Mouse (Mus musculus): ENCODE data around the gene Slc9a3r2. TPM values are rescaled to one million over a fixed set of nuclear protein-coding genes. Genes with fewer than 3 reads are reported as not detected.

Gene Slc9a3r2
- polyA plus RNA-seq, 1 experiment = 0.04 TPM

DNA sequence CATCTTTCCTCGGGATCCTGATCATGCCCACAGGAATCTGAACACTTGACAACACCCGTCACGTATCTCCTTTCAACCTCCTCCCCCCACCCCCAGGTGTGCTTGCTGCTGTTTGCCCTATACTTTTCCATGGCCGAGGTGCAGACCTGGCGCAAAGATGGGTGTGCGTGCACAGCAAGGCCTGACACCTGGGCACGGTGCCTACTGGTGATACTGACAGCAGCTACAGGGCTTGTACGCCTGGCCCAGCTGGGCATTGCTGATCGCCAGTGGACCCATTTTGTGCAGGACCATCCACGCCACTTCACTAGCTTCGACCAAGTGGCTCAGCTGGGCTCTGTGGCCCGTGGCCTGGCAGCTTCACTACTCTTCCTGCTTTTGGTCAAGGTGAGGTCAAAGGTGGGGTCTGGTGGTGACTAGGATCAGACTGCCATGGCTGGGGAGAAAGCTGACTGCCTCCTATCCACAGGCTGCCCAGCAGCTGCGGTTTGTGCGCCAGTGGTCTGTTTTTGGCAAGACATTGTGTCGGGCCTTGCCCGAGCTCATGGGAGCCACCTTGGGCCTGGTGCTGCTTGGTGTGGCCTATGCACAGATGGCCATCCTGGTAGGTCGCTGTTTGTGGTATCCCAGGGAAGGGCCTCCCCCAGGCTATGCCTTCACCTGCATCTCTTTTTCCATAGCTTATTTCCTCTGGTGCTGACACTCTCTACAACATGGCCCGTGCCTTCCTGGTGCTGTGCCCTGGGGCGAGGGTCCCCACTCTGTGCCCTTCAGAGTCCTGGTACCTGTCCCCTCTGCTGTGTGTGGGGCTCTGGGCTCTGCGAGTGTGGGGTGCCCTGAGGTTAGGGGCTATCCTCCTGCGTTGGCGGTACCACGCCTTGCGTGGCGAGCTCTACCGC is 55.9 kb downstream of the Slc9a3r2 start:
- Histone ChIP-seq H3K4me1 (ENCODE audit: control insufficient read depth) (no peaks in the 10 kb centered on the region), H3K36me3 (ENCODE audit: control insufficient read depth) (peaks cover 81% of the 10 kb centered on the region), H3K27me3 (ENCODE audit: control insufficient read depth) (no peaks in the 10 kb centered on the region), H3K4me3 (replicated peaks) (no peak overlapping the region), H3K9me3 (ENCODE audit: control insufficient read depth, low read length) (no peaks in the 10 kb centered on the region)
- TF ChIP-seq GATA1 (IDR thresholded peaks at IDR 0.05; ENCODE audit: low read length) = no peak
- TF ChIP-seq TAL1 (IDR thresholded peaks at IDR 0.05; ENCODE audit: low read length) = no peak

DNA sequence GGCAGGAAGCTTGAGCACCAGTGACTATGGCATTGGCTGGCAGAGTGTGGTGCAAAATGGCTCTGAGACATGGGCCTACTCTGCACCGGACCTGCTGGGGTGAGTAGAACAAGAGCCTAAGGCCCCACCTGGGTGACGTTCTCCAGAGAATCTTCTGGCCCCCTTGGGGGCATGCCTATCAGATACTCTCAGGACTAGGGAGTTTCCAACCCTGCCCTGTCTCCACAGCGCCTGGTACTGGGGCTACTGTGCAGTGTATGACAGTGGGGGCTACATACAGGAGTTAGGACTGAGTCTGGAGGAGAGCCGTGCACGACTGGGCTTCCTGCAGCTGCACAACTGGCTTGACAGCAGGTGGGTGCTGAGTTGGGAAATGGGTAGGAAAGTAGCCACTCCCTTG is 56.9 kb downstream of the Slc9a3r2 start:
- H3K36me3 ChIP-seq (ENCODE audit: control insufficient read depth) = peaks cover 71% of the 10 kb centered on the region

DNA sequence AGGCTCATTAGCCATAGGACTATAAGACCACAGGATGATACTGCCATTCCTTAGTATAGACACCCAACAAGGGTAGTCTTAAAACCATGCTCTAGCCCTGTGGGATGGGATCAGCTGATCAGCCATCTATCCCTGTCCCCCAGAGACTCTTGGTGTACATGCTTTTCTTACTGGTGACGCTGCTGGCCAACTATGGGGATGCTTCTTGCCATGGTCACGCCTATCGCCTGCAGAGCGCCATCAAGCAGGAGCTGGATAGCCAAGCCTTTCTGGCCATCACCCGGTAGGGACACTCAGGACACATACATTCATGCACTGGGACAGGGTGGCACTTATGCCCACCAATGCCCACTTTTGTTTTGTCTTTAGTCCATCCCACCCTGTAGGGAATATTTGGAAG is 58.4 kb downstream of the Slc9a3r2 start:
- H3K4me1 ChIP-seq (ENCODE audit: control insufficient read depth) = no peaks in the 10 kb centered on the region
- H3K27me3 ChIP-seq (ENCODE audit: control insufficient read depth) = no peaks in the 10 kb centered on the region
- H3K36me3 ChIP-seq (ENCODE audit: control insufficient read depth) = peaks cover 67% of the 10 kb centered on the region
- no peaks in the 10 kb centered on the region for H3K9me3 ChIP-seq (ENCODE audit: control insufficient read depth, low read length)
- no peak overlapping the region for H3K4me3 ChIP-seq (replicated peaks)
- no peak for TF ChIP-seq TAL1 (IDR thresholded peaks at IDR 0.05; ENCODE audit: low read length)
- no peak for TF ChIP-seq GATA1 (IDR thresholded peaks at IDR 0.05; ENCODE audit: low read length)

More for the DNA sequence above, 56.9 kb downstream of the Slc9a3r2 start:
- no peaks in the 10 kb centered on the region for H3K27me3 ChIP-seq (ENCODE audit: control insufficient read depth)
- H3K9me3 ChIP-seq (ENCODE audit: control insufficient read depth, low read length) = no peaks in the 10 kb centered on the region
- TF ChIP-seq TAL1 (IDR thresholded peaks at IDR 0.05; ENCODE audit: low read length) = no peak
- no peak for TF ChIP-seq GATA1 (IDR thresholded peaks at IDR 0.05; ENCODE audit: low read length)
- no peaks in the 10 kb centered on the region for H3K4me1 ChIP-seq (ENCODE audit: control insufficient read depth)
- H3K4me3 ChIP-seq (replicated peaks) = no peak overlapping the region

DNA sequence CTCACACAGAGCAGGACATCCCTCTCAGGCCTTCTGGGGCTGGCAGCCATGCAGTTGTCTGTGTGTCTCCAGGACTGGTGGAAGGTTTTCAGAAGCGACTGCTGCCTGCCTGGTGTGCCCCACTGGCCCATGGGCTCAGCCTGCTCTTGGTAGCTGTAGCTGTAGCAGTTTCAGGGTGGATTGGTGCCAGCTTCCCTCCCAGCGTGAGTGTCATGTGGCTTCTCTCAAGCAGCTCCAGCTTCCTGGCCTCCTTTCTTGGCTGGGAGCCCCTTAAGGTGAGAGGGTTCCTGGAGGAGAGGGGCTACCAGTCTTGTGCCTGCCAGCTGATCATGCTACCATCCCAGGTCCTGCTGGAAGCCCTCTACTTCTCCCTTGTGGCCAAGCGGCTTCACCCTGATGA is 59.2 kb downstream of the Slc9a3r2 start:
- Histone ChIP-seq H3K36me3 (ENCODE audit: control insufficient read depth) (peaks cover 63% of the 10 kb centered on the region), H3K27me3 (ENCODE audit: control insufficient read depth) (no peaks in the 10 kb centered on the region), H3K4me1 (ENCODE audit: control insufficient read depth) (no peaks in the 10 kb centered on the region), H3K4me3 (replicated peaks) (no peak overlapping the region), H3K9me3 (ENCODE audit: control insufficient read depth, low read length) (no peaks in the 10 kb centered on the region)
- no peak for TF ChIP-seq GATA1 (IDR thresholded peaks at IDR 0.05; ENCODE audit: low read length)
- TF ChIP-seq TAL1 (IDR thresholded peaks at IDR 0.05; ENCODE audit: low read length) = no peak

Other genes starting within 250 kb of the Slc9a3r2 start
- gene Rnps1, start 235.8 kb downstream of the Slc9a3r2 start, polyA plus RNA-seq (2012) = 18.1 and 24.0 TPM in 2 replicates
- 9.3 and 10.6 TPM in 2 replicates for gene Eci1, start 223.7 kb downstream of the Slc9a3r2 start, polyA plus RNA-seq (2012)
- gene Dnase1l2, start 207.2 kb downstream of the Slc9a3r2 start, polyA plus RNA-seq (2012) = 0.15 TPM in 1 of 2 replicates, not detected in the other
- gene E4f1, start 180.0 kb downstream of the Slc9a3r2 start, polyA plus RNA-seq (2012) = 6.2 and 7.3 TPM in 2 replicates
- 13.0 and 15.1 TPM in 2 replicates for gene Pgp, start 179.9 kb downstream of the Slc9a3r2 start, polyA plus RNA-seq (2012)
- gene Bricd5, start 176.4 kb downstream of the Slc9a3r2 start, polyA plus RNA-seq (2012) = not detected in 2 replicates
- 1.4 and 1.7 TPM in 2 replicates for gene Mlst8, start 171.2 kb downstream of the Slc9a3r2 start, polyA plus RNA-seq (2012)
- gene Caskin1, start 161.7 kb downstream of the Slc9a3r2 start, polyA plus RNA-seq (2012) = not detected in 2 replicates
- gene Traf7, start 122.4 kb downstream of the Slc9a3r2 start, polyA plus RNA-seq (2012) = 11.3 and 12.7 TPM in 2 replicates
- gene Rab26, start 116.1 kb downstream of the Slc9a3r2 start, polyA plus RNA-seq (2012) = 0.09 TPM in 1 of 2 replicates, not detected in the other
- gene Pkd1, start 100.5 kb downstream of the Slc9a3r2 start, polyA plus RNA-seq (2012) = 0.14 and 0.21 TPM in 2 replicates
- gene Tsc2, start 17.7 kb downstream of the Slc9a3r2 start, polyA plus RNA-seq (2012) = 4.0 and 5.2 TPM in 2 replicates
- gene Nthl1, start 17.6 kb downstream of the Slc9a3r2 start, polyA plus RNA-seq (2012) = 0.04 and 0.23 TPM in 2 replicates
- not detected in 2 replicates for gene Npw, start 8.1 kb upstream of the Slc9a3r2 start, polyA plus RNA-seq (2012)
- 7.3 and 7.6 TPM in 2 replicates for gene Zfp598, start 19.4 kb upstream of the Slc9a3r2 start, polyA plus RNA-seq (2012)
- not detected in 2 replicates for gene Syngr3, start 39.6 kb upstream of the Slc9a3r2 start, polyA plus RNA-seq (2012)
- gene Gfer, start 45.8 kb upstream of the Slc9a3r2 start, polyA plus RNA-seq (2012) = 6.4 and 9.0 TPM in 2 replicates
- 0.02 TPM in 1 of 2 replicates, not detected in the other for gene Noxo1, start 45.9 kb upstream of the Slc9a3r2 start, polyA plus RNA-seq (2012)
- 1.1 and 1.8 TPM in 2 replicates for gene Tbl3, start 57.3 kb upstream of the Slc9a3r2 start, polyA plus RNA-seq (2012)
- gene Rnf151, start 67.7 kb upstream of the Slc9a3r2 start, polyA plus RNA-seq (2012) = 0.19 TPM in 1 of 2 replicates, not detected in the other
- 143 and 504 TPM in 2 replicates for gene Rps2, start 67.8 kb upstream of the Slc9a3r2 start, polyA plus RNA-seq (2012)
- gene Ndufb10, start 74.2 kb upstream of the Slc9a3r2 start, polyA plus RNA-seq (2012) = 104 and 106 TPM in 2 replicates
- not detected in 2 replicates for gene Rpl3l, start 77.5 kb upstream of the Slc9a3r2 start, polyA plus RNA-seq (2012)
- gene Msrb1, start 86.3 kb upstream of the Slc9a3r2 start, polyA plus RNA-seq (2012) = 1.5 and 1.7 TPM in 2 replicates
- gene Hs3st6, start 102.7 kb upstream of the Slc9a3r2 start, polyA plus RNA-seq (2012) = not detected in 2 replicates
- gene Meiob, start 154.0 kb upstream of the Slc9a3r2 start, polyA plus RNA-seq (2012) = not detected in 2 replicates
- 26.8 and 33.4 TPM in 2 replicates for gene Hagh, start 189.8 kb upstream of the Slc9a3r2 start, polyA plus RNA-seq (2012)
- 2.3 and 2.9 TPM in 2 replicates for gene Fahd1, start 200.0 kb upstream of the Slc9a3r2 start, polyA plus RNA-seq (2012)
- not detected in 2 replicates for gene Igfals, start 215.7 kb upstream of the Slc9a3r2 start, polyA plus RNA-seq (2012)
- 7.5 and 12.0 TPM in 2 replicates for gene Nubp2, start 236.0 kb upstream of the Slc9a3r2 start, polyA plus RNA-seq (2012)
- gene Spsb3, start 236.3 kb upstream of the Slc9a3r2 start, polyA plus RNA-seq (2012) = 9.2 and 10.3 TPM in 2 replicates
- 1.7 and 1.8 TPM in 2 replicates for gene Eme2, start 244.8 kb upstream of the Slc9a3r2 start, polyA plus RNA-seq (2012)
- gene Mrps34, start 244.8 kb upstream of the Slc9a3r2 start, polyA plus RNA-seq (2012) = 6.4 and 7.5 TPM in 2 replicates
- 14.9 and 16.7 TPM in 2 replicates for gene Nme3, start 246.2 kb upstream of the Slc9a3r2 start, polyA plus RNA-seq (2012)